Mouse (Mus musculus) right cerebral cortex, postnatal 36 days (tissue): ENCODE measurements around the gene Erf.

ENCODE experiments used
- DNase-seq, 2 experiments: peaks; one replicate each; pipeline ENCODE4 v3.0.0; 2022; ENCODE audit warnings: low spot score in 2 of 2, mixed read lengths in 1 of 2

Erf gene

DNA sequence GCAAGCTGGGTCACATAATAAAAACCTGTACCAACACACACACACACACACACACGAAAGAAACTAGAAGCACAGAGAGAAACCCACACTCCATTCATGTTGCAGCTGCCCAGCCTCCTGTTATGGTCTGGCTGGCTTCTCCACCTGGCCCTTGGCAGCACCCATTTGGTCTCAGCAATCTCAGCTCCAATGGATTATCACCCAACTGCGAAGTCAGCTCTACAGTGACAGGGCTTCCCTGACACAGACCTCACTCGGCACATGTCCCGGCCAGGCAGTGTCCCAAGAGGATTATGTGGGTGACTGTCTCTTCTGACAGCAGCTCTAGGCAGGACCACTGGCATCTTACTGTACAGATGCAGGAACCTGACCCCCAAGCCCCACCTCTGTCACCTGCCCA lies 40.1 kb downstream of the Erf start:
- no peak for DNase-seq

DNA sequence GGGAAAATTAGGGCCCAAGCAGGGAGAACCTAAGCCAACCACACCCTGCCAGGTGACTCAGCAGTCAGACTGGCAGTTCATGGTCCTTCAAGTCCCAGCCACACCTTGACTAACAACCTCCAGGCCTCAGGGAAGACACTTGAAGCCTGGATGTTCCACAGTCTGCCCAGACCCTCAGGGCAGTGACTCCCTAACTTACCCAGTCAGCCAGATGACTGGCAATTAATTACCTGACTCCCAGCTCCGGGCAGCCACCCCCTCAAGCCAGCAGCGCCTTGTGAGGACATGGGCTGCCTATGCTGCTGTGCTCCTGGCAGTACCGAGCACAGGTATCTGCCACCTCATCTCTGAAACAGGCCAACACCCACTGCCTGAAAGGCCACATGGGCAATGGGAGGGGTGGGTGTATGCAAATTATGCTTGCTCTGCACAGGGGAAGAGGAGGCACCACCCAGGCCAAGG lies 41.4 kb downstream of the Erf start:
- no peak for DNase-seq

DNA sequence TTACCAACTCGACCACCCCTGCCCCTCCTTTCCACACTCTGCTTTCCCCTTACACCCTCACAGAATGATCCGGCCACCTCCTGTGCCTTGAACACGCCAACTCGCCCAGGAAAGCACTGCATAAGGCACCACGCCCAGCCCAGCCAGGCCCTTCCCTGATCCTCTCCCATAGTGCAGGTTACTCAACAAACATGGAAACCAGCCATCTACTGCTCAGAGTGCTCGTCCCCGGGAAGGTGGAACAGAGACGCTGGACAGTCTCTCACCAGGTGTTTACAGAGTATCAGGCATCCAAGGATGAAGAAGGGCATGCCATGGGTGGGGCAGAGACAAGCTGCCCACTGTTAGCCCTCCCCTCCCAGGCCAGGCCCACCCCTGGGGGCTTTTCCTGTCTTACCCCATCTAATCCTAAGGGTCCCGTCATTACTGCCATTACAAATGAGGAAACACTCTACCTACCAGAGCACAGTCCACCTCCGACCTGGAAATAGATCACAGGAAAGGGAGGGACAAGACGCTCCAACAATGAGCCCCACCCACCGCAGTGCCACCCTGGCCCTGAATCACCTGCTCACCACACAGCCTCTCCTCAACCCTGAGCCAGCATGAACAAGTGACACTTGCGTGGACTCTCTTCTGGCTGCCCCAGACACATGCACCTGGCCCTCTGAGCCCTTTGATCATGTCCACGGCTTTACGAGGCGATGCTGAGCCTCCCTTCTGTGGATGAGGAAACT lies 44.3 kb downstream of the Erf start:
- no peak for DNase-seq

DNA sequence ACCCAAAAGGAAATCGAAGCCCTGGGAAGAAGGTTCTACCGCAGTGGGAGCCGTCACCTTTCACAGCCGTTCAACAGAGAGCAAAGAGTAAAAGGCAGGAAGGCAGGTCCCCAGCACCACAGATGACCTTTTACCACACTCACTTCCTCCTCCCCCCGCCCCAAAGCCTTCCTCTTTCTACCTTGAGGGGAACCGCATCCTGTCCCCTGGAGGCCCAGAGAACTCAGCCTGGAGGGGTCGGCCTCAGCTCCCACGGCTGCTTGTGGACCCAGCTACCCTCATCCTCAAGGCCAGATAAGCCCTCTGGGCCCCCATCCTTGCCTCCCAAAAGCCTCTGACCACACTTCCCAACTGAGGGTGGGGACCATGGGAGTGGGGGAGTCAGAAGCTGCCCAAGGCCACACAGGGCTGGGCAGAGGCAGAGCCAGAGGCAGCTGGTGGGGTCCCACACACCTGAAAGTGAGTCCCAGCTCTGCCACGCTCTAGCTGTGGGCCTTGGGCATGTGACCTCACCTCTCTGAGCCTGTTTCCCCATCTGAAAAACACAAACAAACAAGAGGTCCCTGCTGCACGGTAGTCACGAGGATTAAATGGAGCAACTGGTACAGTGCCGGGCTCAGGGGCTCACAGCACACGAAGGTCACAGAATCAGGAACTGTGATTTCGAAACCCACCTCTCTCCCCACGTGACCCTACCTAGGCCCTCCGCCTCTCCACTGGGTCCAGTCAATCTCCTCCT lies 45.0 kb downstream of the Erf start:
- no peak for DNase-seq

DNA sequence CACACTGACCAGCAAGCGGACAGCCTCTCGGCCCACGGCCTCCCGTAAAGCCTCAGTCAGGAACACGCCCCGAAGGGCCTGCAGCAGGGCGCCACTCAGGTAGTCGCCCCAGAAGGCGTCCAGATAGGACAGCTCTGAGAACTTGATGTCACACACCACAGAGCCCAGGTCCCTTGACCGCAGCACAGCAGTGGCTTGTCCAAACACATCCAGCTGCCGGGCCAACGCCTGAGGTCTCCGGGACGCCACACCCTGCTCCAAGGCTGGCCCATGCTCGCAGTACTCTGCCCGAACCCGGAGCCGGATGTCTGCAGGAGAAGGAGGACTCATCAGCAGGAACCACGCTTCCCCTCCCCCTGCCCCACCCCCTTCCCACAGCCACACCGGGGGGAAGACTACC lies 46.9 kb downstream of the Erf start:
- no peak for DNase-seq

DNA sequence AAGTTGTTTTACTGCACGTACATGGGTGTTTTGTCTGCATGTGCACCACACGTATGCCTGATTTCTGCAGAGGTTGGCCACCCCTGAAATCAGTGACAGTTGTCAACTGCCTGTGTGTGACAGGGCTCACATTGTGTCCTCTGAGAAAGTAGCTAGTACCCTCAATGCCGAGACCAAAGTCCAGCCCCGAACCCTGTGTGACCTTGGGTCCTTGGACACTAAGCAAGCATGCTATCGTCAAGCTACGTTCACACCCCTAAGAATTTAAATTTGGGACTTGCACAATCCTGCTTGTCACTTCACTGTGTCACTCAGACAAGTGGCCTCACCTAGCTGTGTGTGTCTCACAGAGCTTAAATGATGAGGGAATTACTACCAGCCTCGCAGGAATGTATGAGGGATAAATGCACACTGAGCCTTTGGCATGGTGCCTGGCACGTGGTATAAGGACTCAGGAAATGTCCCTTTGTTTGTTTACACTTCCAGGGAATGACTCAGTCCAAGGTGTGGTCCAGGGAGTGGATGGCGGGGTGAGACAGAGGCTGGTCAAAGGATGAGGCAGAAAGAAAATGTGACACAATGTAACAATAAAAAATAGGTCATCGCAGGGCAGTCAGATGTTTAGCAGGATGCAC lies 53.1 kb downstream of the Erf start:
- DNase-seq, result no peak

DNA sequence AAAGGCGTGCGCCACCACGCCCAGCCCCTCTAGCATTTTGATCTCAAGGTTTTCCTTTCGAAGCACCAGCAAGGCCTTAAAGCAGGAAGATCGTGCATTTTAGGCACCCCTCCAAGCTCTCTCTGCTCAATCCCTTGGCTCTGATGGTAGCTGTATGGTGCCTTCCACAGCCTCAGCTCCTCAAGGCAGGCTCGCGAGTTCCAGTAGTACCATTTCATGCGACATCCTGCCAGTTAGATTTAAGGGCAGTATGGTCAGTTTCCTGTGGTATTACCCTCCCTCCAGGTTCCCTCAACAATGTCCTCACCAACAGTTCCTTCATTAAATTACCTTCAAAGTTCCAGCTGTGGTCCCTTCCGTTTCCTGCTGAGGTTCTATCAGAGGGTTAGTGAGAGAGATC lies 54.5 kb downstream of the Erf start:
- DNase-seq, result no peak

DNA sequence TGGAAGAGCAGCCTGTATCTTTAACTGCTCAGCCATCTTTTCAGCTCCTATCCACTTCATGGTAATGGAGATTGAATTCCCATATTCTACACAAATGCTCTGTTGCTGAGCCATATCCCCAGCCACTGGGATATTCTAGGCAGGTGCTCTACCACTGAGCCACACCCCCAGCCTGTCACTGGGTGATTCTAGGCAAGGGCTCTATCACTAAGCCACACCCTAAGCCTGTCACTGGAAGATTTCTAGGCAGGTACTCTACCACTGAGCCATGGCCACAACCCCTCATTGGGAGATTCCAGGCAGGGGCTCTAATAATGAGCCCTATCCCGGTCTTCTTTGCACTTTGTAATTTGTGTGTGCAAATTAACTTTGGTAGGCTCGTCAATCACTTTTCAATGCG lies 55.4 kb downstream of the Erf start:
- DNase-seq, result no peak
